Mouse (Mus musculus): ENCODE results near the gene Pla2g10. TPM values are rescaled to one million over a fixed set of nuclear protein-coding genes. Genes with fewer than 3 reads are reported as not detected.

Gene Pla2g10
- polyA plus RNA-seq, 1 experiment from 2014 or later, result 4.8 TPM

DNA sequence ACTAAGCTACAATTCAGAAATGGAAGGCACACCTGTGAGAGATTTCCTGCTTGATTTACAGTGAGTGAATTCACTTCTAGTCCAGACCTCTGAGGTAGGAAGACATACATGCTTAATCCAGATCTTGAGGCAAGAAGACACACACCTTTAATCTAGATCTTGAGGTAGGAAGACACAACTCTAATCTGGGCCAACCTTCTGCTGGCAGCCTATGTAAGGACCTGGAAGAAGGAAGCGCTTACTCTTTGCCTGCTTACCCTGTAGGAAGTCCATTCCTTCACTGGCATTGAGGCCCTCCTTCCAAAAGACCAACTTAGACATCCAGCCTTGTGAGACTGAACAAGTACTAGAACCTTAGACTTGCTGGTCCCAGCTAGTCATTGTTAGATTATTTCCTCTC, 61.5 kb downstream of the Pla2g10 start:
- H3K4me3 ChIP-seq (replicated peaks), result no peak overlapping the region
- H3K27me3 ChIP-seq (replicated peaks), result no peaks in the 10 kb centered on the region
- H3K27ac ChIP-seq, result no peak overlapping the region
- ATAC-seq, result no peak
- peaks cover 8% of the 10 kb centered on the region; the same call in 1 of the 2 replicates for H3K4me1 ChIP-seq (replicated peaks)
- no peak overlapping the region for H3K4me2 ChIP-seq (replicated peaks)
- H3K9me3 ChIP-seq, result no peaks in the 10 kb centered on the region
- H3K36me3 ChIP-seq, result peaks cover 2% of the 10 kb centered on the region; the same call in 1 of the 2 replicates
- 91% methylated on average over 1 of the region's 1 CpGs for WGBS
- no peak overlapping the region for H3K9ac ChIP-seq

DNA sequence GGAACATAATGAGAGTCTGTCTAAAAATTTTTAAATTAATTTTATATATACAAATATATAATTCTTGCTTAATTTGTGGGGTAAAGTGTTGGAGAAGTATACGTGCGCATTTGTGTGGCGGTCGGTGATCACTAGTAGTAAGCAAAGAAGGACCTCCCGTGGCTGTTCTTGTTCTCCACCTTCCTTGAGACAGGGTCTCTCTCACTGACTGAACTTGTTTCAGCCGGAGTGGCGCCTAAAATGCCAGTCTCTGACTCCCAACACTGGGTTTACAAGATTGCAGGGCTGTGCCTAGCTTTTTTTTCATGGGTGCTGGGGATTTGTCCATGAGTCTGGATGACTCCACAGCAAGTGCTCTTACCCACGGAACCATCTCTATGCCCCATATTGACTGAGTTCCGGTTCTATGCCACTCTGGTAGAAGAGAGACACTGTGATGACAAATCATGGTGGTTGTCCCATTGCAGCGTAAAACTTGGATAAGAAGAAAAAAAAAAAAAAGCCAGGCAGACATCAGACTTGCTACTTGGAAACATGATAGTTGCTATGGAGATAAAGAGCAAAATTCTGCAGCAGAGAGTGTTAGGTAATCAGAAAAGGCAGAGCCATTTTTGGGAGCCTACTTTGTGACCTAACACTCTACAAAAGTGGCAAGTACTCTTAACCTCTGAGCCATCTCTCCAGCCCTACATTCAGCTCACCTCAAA, 62.2 kb downstream of the Pla2g10 start:
- H3K4me3 ChIP-seq (replicated peaks), result peak overlapping the region; percentile 81; the same call in 1 of the 2 replicates
- WGBS, result 83% methylated on average over 10 of the region's 10 CpGs
- H3K4me2 ChIP-seq (replicated peaks), result peak overlapping the region; percentile 78
- H3K9ac ChIP-seq, result no peak overlapping the region
- ATAC-seq, result no peak
- no peaks in the 10 kb centered on the region for H3K27me3 ChIP-seq (replicated peaks)
- H3K27ac ChIP-seq, result peak overlapping the region; percentile 58; the same call in 1 of the 2 replicates
- no peaks in the 10 kb centered on the region for H3K9me3 ChIP-seq
- peaks cover 8% of the 10 kb centered on the region; the same call in 1 of the 2 replicates for H3K4me1 ChIP-seq (replicated peaks)
- peaks cover 3% of the 10 kb centered on the region; the same call in 1 of the 2 replicates for H3K36me3 ChIP-seq

DNA sequence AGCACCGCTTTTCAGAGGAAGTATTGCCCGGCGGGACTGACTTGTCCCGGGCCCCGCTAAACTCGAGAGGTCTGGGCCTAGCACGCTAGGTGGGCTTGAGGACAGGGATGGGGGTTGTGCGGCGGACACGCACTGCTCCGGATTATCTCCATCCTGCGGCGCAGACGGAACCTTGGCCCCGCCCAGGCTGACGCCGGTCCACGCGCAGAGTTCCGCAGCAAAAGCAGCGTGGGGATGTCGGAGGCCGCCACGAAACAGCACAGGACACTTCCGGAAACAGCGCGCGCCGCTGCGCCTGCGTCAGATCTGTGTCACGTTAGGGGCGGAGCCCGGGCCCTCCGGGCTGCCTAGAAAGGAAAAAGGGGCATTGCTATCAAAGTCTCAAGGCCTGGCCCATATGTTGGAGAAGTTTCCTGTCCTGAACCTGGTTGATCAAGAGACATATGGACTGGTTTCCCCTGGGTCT, 62.9 kb downstream of the Pla2g10 start, which contains the start of gene Parn:
TSS of gene Parn (minus strand) at position 293 of the 466 bp plus-strand sequence.
- H3K27ac ChIP-seq, result peak within 1 kb of the TSS; percentile 58
- WGBS, result under 1% methylated on average over 35 of the region's 35 CpGs
- peak; percentile 89 for ATAC-seq
- peaks cover 8% of the 10 kb centered on the region; the same call in 1 of the 2 replicates for H3K4me1 ChIP-seq (replicated peaks)
- H3K36me3 ChIP-seq, result peaks cover 3% of the 10 kb centered on the region; the same call in 1 of the 2 replicates
- no peaks in the 10 kb centered on the region for H3K9me3 ChIP-seq
- no peaks in the 10 kb centered on the region for H3K27me3 ChIP-seq (replicated peaks)
- H3K4me2 ChIP-seq (replicated peaks), result peak within 1 kb of the TSS; percentile 78
- peak within 1 kb of the TSS; percentile 76 for H3K9ac ChIP-seq
- H3K4me3 ChIP-seq (replicated peaks), result peak within 1 kb of the TSS; percentile 81

Other genes with a start within 250 kb of the Pla2g10 start
- gene Parn, start 62.8 kb downstream of the Pla2g10 start, polyA plus RNA-seq (2015; fragmentation: Nextera tagmentation; extraction: Ambion mirVana), result 38.6 and 38.7 TPM in 2 replicates
- gene Bfar, start 59.1 kb downstream of the Pla2g10 start, polyA plus RNA-seq (2015; fragmentation: Nextera tagmentation; extraction: Ambion mirVana), result 38.1 and 38.7 TPM in 2 replicates
- 3.7 and 4.7 TPM in 2 replicates for gene 3110001I22Rik, start 59.1 kb downstream of the Pla2g10 start, polyA plus RNA-seq (2015; fragmentation: Nextera tagmentation; extraction: Ambion mirVana)
- 49.8 and 54.5 TPM in 2 replicates for gene Rrn3, start 49.7 kb upstream of the Pla2g10 start, polyA plus RNA-seq (2015; fragmentation: Nextera tagmentation; extraction: Ambion mirVana)
- 147 and 152 TPM in 2 replicates for gene Ntan1, start 87.9 kb upstream of the Pla2g10 start, polyA plus RNA-seq (2015; fragmentation: Nextera tagmentation; extraction: Ambion mirVana)
- 93.2 and 100.0 TPM in 2 replicates for gene Pdxdc1, start 172.1 kb upstream of the Pla2g10 start, polyA plus RNA-seq (2015; fragmentation: Nextera tagmentation; extraction: Ambion mirVana)
- gene Mpv17l, start 172.2 kb upstream of the Pla2g10 start, polyA plus RNA-seq (2015; fragmentation: Nextera tagmentation; extraction: Ambion mirVana), result 10.8 and 17.0 TPM in 2 replicates

All from intestine, embryonic 15.5 days (tissue).